Mouse (Mus musculus) embryonic facial prominence, embryonic 14.5 days (tissue): ENCODE measurements at regions not wholly inside any gene's neighbourhood (a gene's known extent, or its start where the extent isn't known, plus 50 kb on each side); places are given as distances from the start of the nearest gene placed in this dataset.

Experiments
- ATAC-seq: fragments of 200-750 bp; cut with Nextera tagmentation; 2 replicates; pipeline ENCODE4 v1.8.0; 2017; ENCODE audit warnings: low read depth, moderate number of reproducible peaks, moderate TSS enrichment
- DNase-seq: peaks from one replicate; pipeline ENCODE4 v3.0.0-alpha.2; 2015; ENCODE audit warnings: low spot score
- H3K27ac ChIP-seq: fragments of 300-500 bp; sonication (generic); replicated peaks from 2 replicates; pipeline ENCODE4 v1.5.1; 2014; ENCODE audit warnings: low read depth, mild to moderate bottlenecking, low read length, moderate library complexity
- H3K27me3 ChIP-seq: fragments of 300-500 bp; sonication (generic); replicated peaks from 2 replicates; pipeline ENCODE4 v1.6.1; 2014; ENCODE audit warnings: low read length; ENCODE audit not compliant: control insufficient read depth, insufficient read depth
- H3K36me3 ChIP-seq: fragments of 300-500 bp; sonication (generic); 2 replicates; pipeline ENCODE4 v1.6.1; 2014; ENCODE audit warnings: low read length, mixed read lengths; ENCODE audit not compliant: control insufficient read depth, insufficient read depth
- H3K4me1 ChIP-seq: fragments of 300-500 bp; sonication (generic); 2 replicates; pipeline ENCODE4 v1.6.1; 2014; ENCODE audit warnings: antibody characterized with exemption, low read length; ENCODE audit not compliant: control insufficient read depth, insufficient read depth
- H3K4me2 ChIP-seq: fragments of 300-500 bp; sonication (generic); 2 replicates; pipeline ENCODE4 v1.6.1; 2014; ENCODE audit warnings: low read depth, mild to moderate bottlenecking, low read length, moderate library complexity, mixed read lengths
- H3K4me3 ChIP-seq: fragments of 300-500 bp; sonication (generic); 2 replicates; pipeline ENCODE4 v1.5.1; 2014; ENCODE audit warnings: low read depth, mild to moderate bottlenecking, low read length
- H3K9ac ChIP-seq: fragments of 300-500 bp; sonication (generic); 2 replicates; pipeline ENCODE4 v1.6.1; 2014; ENCODE audit warnings: low read depth, mild to moderate bottlenecking, low read length, moderate library complexity, mixed read lengths
- H3K9me3 ChIP-seq: fragments of 300-500 bp; sonication (generic); 2 replicates; pipeline ENCODE4 v1.6.1; 2016; ENCODE audit warnings: low read length; ENCODE audit not compliant: control insufficient read depth
- WGBS: fragments of 180-500 bp; shearing (Covaris S2); extraction: QIAGEN DNeasy Blood & Tissue Kit; methylation state at CpG from one replicate; pipeline ENCODE4 v1.1.7; 2014; 5-methylcytosine and 5-hydroxymethylcytosine counted together

- H3K36me3 ChIP-seq: no peaks in the 10 kb centered on the region
- ATAC-seq (no peak), DNase-seq (no peak)
- no peaks in the 10 kb centered on the region for H3K9me3 ChIP-seq
- no peak overlapping the region for H3K27ac ChIP-seq
- H3K27me3 ChIP-seq: no peaks in the 10 kb centered on the region
- H3K4me1 ChIP-seq: no peaks in the 10 kb centered on the region
- no peak overlapping the region for H3K9ac ChIP-seq
- WGBS: 76% methylated on average over 3 of the region's 3 CpGs
- H3K4me3 ChIP-seq: no peak overlapping the region
- H3K4me2 ChIP-seq: no peak overlapping the region
Observed at GRCm38 (mm10) chr2:82616185-82616584, 327.2 kb upstream of the Fsip2 start.

GRCm38 (mm10) chr2:82620553-82620952 lies 322.9 kb upstream of the Fsip2 start:
- Histone ChIP-seq H3K27ac (no peak overlapping the region), H3K27me3 (no peaks in the 10 kb centered on the region), H3K4me2 (no peak overlapping the region), H3K36me3 (no peaks in the 10 kb centered on the region), H3K4me1 (no peaks in the 10 kb centered on the region), H3K4me3 (no peak overlapping the region), H3K9me3 (no peaks in the 10 kb centered on the region), H3K9ac (no peak overlapping the region)
- DNase-seq (no peak), ATAC-seq (no peak)
- 45% methylated on average over 1 of the region's 1 CpGs for WGBS

- 94% methylated on average over 1 of the region's 1 CpGs for WGBS
- Histone ChIP-seq H3K9me3 (no peaks in the 10 kb centered on the region), H3K36me3 (no peaks in the 10 kb centered on the region), H3K27ac (no peak overlapping the region), H3K27me3 (no peaks in the 10 kb centered on the region), H3K4me1 (no peaks in the 10 kb centered on the region), H3K4me2 (no peak overlapping the region), H3K9ac (no peak overlapping the region), H3K4me3 (no peak overlapping the region)
- no peak for DNase-seq
- ATAC-seq: no peak
Observed at GRCm38 (mm10) chr2:82644428-82644827, 299.0 kb upstream of the Fsip2 start.
